Mouse (Mus musculus): ENCODE data around the gene Cenpx. TPM values are rescaled to one million over a fixed set of nuclear protein-coding genes. Genes with fewer than 3 reads are reported as not detected.

Cenpx gene
- total RNA-seq, 2 experiments from 2014 or later, result 100 to 136 TPM

DNA sequence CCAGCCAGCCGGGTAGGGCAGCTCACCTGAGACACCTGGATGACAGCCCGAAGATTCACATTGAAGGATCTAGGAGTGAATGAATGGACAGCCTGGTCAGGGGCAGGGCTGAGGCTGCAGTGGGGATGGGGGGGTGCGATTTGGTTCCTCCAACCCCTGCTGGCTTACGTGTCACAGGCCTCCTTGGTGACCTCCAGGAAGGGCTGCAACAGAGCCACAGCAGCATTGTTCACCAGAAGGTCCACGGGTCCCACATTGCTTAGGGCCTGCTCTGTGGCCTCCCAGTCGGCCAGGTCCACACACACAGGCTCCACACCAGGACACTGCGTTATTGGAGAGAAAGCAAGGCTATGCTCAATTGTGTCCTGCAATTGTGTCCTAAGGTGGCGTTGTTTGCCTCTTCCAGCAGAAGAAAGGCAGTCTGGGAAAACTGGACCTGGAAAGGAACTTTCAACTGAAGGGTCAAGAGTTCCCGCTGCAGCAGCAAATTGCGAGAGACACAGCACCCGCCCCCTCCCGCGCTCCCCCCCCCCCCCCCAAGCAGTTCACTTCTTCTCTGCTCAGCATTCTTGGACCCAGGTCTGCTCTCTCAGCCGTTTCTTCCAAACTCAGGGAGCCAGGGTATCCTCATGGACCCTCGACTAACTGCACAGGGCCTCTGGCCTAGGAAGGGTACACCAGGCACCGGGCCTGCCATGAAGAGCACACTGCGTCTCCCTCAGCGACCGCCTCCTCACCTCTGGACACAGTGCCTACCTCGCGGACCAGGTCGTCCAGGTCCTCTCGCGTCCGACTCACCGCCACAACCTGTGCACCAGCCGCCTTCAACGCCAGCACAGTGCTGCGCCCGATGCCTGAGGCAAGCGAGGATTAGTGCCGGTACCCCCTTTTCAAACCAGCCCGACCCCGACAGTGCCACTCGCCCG is 13.0 kb upstream of the Cenpx start:
- no peak for ATAC-seq (replicated peaks; ENCODE audit: poor library complexity)

DNA sequence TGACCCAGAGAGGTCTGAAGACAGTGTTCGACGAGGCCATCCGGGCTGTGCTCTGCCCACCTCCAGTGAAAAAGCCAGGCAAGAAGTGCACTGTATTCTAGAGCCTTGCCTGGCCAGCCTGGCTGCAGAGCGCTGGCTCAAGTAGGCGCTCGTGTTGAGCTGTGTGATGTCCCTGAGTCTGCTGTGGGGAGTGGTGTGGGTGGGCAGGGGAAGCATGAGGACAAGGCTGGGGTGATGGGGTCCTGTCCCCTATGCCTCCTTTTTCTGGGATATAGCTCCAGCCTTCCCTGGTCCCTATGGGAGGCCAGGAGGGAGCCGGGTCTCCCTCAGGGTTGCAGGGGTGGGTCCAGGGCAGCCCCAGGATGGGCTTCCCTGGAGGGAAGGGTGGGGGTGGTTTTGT is 10.0 kb upstream of the Cenpx start:
- ATAC-seq (replicated peaks; ENCODE audit: poor library complexity), result no peak

DNA sequence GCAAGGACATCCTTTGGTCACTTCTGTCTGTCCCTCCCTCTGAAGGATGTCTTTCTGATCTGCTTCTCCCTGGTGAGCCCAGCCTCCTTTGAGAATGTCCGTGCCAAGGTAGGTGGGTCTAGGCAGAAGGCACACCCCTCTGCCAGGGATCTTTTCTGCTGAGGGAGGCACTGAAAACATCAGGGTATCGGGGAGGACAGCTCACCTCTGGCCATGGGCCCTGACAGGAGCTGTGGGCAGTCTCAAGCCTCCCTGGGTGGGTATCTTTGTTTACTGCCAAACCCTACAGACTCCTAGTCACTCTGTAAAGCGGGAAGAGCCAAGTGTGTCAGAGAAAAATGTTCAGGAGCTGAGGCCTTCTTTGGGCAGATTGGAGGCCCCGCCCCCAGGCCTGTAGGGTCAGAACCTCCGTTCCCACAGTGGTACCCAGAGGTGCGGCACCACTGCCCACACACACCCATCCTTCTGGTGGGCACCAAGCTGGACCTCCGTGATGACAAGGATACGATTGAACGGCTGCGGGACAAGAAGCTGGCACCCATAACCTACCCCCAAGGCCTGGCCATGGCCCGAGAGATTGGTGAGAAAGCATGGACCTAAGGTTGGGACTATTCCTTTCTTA is 9.3 kb upstream of the Cenpx start:
- no peak for ATAC-seq (replicated peaks; ENCODE audit: poor library complexity)

DNA sequence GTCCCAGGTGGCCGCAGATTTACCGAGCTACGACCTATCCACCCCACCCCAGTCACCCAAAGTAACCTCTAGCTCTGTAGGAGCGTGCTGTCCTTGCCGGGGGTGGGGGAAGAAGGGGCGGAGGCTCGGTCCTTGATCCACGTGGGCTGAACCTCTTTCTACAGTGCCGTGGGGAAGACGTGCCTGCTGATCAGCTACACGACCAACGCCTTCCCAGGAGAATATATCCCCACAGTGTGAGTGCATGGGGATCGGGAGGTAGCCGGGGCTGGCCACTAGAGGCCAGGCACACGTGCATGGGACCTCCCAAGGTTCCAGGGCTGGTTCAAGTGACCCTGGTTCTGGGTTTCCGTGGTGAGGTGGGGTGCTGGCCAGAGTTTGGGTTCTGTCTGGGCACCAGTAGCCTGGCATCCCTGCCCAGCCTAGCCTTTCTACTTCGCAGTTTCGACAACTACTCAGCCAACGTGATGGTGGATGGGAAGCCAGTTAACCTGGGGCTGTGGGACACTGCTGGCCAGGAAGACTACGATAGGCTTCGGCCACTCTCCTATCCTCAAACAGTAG is 8.6 kb upstream of the Cenpx start:
- 0 out of 2 replicates have a peak, but pooled peaks have one; percentile 0 for ATAC-seq (replicated peaks; ENCODE audit: poor library complexity)

DNA sequence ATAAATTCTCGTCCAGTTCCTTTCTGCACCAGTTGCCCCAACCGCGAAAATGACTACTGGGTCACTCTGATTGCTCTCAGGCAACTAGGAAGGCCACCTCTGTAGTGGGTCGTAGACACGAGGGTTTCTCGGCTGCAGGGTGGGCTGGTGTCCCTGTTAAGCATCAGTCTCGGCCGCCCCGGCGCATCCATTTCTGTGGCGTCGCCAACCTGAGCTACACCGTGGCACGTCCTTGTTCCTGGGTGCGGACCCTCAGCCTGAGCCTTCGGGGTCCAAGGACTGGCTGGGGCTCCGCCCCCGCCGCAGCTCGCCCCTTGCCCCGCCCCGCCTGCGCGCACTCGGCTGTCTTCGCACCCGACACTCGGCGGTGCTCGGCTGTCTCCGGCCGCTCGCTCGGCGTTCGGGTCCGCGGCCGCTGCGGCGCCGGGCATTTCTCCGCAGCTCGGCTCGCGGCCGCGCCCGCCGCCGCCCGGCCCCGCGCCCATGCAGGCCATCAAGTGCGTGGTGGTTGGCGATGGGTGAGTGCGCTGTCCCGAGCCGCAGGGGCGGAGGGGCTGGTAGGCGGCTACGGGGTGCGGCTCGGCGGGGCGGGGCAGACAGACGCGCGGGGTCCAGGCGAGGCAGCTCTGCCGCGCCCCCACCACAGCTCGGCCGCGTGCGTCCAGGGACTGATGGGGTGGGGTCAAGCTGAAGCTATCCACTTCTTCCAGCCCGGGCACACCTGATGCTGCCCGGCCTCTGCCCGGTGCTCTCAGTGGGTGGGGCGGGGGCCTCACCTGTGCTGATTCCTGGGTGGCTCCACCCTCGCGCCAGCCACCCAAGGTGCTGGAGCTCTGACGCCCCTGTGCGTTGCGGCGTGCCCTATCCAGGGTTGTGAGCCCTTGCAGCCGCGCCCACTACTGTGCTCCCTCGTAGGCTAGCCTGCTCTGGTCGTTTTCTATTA is 7.9 kb upstream of the Cenpx start, which contains the start of gene Rac3:
Gene Rac3 (plus strand): TSS at position 347 of the 943 bp plus-strand sequence.
- peak; percentile 19; the same call in 1 of the 2 replicates for ATAC-seq (replicated peaks; ENCODE audit: poor library complexity)

DNA sequence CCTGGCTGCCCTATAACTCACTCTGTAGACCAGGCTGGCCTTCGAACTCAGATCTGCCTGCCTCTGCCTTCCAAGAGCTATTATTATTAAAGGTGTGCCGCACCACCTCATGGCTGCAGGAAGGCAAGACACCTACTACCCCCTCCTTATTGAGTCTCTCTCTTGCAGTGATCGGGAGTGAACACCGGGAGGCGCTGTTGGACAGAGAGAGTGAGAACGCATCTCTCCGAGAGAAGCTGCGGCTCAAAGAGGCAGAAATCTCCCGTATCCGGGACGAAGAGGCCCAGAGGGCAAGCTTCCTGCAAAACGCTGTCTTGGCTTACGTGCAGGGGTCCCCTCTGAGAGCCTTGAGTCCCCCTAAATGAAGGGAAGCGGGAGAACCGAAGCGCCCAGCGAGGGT is 6.9 kb upstream of the Cenpx start:
- ATAC-seq (replicated peaks; ENCODE audit: poor library complexity), result peak; percentile 97

DNA sequence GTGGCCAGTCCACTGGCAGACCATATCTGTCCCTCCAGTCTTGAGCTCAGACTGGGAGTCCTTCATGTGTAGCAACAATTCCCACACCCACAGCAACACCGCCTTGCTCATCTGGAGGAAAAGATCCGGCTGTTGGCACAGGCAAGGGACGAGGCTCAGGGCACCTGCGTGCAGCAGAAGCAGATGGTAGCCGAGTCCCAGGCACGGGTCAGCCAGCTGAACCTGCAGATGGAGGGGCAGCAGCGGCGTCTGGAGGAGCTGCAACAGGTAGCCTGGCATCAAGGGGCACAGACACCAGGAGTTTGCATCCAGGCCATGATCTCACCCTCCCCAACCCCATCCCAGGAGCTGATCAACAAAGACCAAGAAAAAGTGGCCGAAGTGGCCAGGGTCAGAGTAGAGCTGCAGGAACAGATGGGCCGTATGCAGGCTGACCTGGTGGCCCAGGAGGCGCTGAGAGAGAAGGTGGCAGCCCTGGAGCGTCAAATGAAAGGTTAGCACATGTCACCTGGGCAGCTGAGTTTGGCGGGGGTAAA is 6.4 kb upstream of the Cenpx start:
- ATAC-seq (replicated peaks; ENCODE audit: poor library complexity), result no peak

DNA sequence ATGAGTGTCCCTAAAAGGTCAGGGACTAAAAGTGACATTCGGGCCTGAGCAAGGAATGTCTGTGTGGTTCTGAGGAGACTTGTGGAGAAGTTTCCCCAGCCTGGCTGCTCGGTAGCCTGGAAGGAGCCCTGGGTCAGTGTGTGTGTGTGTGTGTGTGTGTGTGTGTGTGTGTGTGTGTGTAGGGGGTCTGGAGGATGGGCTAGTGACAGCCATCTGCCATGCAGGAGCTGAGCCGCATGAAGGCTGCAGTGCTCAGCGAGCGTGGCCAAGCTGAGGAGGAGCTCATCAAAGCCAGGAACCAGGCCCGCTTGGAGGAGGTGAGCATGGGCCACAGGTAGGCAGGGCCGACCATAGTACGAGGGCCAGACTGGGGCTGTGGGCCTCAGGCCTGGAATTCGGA is 5.7 kb upstream of the Cenpx start:
- ATAC-seq (replicated peaks; ENCODE audit: poor library complexity), result no peak

DNA sequence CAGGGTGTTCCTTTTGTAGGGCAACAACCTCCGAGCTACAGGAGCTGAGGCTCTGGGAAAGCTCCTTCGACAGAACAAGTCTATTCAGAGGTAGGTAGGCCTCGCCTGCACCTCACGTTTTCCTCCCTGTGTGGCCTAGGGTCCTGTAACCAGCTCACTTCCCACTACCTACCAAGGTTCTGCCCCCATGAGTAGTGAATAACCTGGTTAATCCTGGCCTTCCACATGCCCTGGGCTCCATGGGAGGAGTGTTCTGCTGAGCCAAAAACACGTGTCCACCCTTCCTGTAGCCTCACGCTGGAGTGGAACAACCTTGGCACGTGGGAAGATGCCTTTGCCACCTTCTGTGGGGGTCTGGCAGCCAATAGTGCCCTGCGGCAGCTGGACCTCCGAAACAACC is 1.6 kb upstream of the Cenpx start:
- ATAC-seq (replicated peaks; ENCODE audit: poor library complexity), result no peak

DNA sequence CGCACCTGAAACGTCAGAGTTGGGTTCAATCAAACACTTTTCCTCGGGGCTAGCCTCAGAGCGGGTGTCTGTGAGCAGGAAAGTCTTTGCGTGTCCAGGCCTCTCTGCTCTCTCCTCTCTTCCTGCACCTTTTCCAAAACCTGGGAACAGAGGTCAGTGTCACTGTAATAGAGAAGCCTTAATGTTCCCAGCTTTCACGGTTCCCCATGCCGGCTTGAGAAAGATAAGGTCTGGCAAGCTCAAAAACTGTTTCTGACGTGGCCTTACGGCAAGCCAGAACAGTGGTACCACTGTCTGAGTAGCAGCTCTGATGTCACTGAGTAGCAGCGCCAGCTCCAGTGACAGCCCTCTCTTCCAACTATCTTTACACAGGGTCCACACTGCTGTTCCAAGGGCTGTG is 1.0 kb upstream of the Cenpx start:
- ATAC-seq (replicated peaks; ENCODE audit: poor library complexity), result no peak

DNA sequence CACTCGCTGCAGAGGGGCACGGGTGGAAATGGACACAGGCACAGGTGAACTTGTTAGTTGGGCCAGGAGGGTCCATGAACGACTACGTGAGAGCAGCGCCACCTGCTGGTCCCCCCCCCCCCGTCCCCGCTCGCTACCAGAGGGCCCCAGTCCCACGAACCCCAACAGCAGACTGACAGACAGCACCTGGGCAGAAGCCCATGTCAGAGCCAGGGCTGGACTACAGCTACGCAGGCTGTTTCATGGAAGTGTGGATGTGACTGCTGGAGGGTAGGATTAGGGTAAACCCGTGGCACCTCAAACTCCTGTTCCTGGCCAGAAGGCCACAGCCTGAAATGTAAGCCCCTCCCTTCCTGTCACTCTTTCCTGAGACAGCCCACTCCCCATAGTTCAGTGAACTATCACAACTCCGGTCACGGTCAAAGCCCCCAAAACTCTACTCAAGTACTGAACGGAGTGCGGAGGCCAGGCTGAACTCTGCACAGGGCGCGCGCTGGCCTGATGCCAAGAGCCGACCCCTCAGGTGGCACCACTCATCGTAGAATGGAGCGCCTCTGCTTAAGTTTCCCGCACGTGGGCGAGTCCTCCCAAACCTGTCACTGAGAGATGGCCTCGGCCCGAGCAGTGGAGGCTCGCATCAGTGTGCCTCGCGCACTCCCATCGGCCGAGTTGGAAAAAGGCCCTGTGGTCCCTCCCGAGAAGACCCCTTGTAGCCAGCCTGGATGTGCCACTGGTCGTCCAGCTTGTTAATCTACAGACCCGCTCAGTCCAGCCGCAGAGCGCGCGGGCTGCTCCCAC is 568 bp downstream of the Cenpx start:
- peak; percentile 43 for ATAC-seq (replicated peaks; ENCODE audit: poor library complexity)

DNA sequence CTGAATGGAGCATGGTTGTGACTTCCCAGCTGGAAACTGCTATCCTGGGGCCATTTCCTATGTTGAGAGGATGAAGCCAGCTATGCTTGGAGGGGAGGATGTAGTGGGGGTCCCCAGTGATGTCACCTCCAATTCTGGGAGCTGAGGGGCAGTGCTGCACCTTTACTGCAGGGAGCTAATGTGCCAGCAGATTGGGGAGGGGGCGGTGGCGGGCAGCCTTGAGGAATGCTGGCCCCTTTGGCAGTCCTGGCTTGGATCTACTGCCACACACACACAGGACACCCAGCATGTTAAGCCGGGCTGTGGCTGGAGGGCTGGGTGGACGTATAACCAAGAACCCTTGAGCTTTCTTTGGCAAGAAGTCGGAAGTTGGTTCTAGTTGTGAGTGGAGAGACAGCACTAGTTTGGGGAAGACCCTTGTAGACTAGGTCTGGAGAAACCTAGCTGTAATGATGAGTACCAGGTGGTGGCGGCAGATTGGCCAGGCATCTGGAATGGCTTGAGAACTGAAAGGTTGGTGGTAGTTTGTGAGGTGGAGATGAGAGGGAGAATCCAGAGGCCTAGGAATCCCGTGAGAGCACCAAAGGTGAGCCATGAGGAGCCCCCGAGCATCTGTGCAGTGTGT is 1.4 kb downstream of the Cenpx start:
- no peak for ATAC-seq (replicated peaks; ENCODE audit: poor library complexity)

DNA sequence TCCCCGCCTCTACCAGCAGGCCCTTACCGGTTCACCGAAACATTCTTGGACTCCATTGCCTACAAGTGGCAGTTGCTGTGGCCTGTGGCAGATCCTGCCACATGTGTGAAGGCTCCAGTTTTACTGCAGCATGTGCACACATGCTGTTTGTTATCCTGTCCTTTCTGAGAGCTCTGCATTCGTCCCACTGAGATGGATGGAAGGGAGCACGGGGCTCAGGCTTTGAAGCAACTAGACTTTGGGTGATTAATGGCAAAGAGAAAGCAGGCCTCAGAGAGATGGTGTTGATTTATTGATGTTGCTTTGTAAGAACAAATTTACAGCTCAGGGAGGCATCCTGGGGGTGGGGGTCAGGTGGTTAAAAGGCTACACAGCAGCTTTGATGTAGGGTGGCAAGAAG is 2.9 kb downstream of the Cenpx start:
- ATAC-seq (replicated peaks; ENCODE audit: poor library complexity), result no peak

DNA sequence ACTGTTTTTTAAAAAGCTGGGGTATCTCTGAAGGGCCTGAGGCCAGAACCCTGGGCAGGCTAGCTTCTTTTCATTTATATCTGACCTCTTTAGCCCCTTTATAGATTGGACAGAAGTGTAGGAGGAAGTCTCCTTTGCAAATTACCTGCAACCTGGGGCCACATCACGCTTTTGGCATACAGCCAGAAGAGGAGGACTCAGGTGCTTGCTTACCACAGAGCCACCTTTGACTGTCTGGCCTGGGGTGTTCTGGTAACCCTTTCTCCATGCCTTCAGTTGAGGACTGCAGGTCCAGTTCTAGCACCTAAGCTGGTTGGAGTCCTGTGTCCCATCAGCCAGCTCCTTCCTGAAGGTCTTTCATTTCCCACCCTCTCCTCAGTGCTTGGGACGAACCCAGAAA is 4.0 kb downstream of the Cenpx start:
- ATAC-seq (replicated peaks; ENCODE audit: poor library complexity), result no peak

DNA sequence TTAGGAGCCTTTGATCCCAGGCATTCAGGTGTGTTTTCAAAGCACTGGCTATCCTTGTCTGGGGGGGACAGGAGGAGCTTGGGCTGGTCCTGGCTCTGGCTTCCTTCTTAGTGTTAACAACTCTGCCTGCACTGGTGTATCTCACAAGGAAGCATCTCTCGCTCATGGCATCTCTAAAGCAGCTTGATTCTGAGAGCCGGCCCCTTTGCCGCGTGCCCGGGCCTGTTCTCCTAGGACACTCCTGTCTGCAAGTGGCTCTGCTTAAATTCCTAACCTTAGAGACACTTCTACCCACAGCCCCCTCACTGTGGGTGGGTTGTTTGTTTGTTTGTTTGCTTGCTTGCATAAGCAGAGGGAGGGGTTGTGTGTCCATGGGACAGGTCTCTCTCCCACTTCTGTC is 5.6 kb downstream of the Cenpx start:
- no peak for ATAC-seq (replicated peaks; ENCODE audit: poor library complexity)

DNA sequence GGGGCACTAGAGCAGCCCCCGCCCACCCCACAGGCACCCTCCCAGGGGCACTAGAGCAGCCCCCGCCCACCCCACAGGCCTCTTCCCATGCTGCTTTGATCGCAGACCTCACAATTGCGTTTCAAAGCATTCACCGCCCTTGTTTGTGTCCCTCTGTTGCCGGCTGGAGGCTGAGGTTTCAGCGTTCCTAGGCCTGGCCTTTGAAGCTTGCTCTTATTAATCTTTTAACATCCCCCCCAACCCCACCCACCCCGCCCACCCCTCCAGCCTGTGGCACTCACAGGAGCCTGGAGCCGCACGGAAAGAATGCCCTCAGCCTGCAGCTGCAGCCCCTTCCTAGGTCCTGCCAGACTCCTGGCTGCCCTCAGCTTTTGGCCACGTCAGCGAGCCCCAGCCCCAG is 6.3 kb downstream of the Cenpx start:
- no peak for ATAC-seq (replicated peaks; ENCODE audit: poor library complexity)

DNA sequence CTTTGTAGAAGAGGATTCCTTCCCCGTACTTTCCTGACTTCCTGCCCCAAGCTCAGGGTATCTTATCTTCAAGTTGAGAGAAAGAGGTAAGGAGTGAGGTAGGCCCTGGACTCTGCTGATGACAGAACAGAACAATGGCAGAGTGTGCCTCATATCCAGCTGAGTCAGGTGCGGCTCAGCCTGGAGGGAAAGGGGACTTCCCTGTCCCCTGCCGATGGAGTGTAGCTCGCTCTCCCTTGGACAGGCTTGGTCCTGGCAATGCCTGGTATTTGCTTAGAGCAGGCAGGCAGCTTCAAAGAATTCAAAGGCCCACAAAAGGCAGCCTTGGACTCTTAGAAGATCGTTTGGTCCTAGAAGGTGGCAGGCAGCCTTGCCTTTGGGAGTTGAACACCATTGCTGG is 7.4 kb downstream of the Cenpx start:
- ATAC-seq (replicated peaks; ENCODE audit: poor library complexity), result no peak

DNA sequence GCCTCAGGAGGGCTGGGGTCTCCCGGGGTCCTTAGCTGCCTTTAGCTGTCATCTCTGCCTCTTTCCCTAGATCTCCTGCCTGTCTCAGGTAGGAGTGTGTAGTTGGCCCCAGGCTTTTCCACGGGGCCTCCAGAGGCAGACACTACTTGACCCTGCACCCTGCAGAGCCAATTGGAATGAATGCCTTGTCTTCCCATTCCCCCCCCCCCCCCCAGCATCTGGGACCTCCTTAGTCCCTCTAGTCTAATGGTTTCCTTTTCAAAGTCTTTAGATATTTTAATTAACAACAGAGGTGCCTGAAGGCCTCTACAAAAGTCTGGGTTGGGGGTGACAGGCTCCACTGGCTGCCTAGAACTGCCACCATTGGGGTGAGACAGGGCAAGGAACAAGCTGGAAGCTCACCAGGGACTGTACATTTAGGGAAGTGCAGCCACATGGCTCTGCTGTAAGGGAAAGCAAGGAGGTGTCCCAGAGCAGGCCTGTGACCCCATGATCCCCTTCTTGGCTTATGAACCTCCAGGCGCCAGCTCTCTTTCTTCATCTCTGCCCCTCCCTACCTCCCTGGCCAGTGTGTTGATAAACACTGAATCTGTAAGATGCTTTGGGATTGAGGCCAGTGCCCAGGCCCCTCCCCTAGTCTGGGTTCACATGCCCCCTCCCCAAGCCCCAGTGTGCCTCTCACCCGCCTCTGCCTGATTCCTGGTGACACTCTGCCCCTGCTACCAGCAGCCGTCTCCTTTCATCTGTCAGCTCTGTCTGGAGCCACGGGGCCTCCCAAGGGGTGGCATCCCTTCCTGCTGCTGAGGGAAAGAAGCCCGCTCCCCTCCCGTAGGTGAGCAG is 8.8 kb downstream of the Cenpx start:
- no peak for ATAC-seq (replicated peaks; ENCODE audit: poor library complexity)

Measured in megakaryocyte progenitor cell, adult 5-6 weeks (primary cell).